Mouse (Mus musculus) embryonic fibroblast, embryonic 13.5 days (primary cell): ENCODE data around the gene Pdik1l. TPM values are rescaled to one million over a fixed set of nuclear protein-coding genes. Genes with fewer than 3 reads are reported as not detected.

Experiments
- H3K27ac ChIP-seq: 2 replicates; pipeline ENCODE4 v1.5.1; 2012; ENCODE audit warnings: low read length, control low read depth, inconsistent platforms; ENCODE audit not compliant: insufficient read depth
- H3K4me1 ChIP-seq: 2 replicates; pipeline ENCODE4 v1.6.1; 2011; ENCODE audit warnings: low read length; ENCODE audit not compliant: control insufficient read depth, insufficient read depth
- H3K4me3 ChIP-seq: 2 replicates; pipeline ENCODE4 v1.5.1; 2011; ENCODE audit warnings: mild to moderate bottlenecking, control low read depth, low read length; ENCODE audit not compliant: insufficient read depth
- CTCF ChIP-seq: IDR thresholded peaks from 2 replicates; pipeline ENCODE4 v1.5.1; 2011; ENCODE audit warnings: mild to moderate bottlenecking, control low read depth, low read length, moderate library complexity, borderline replicate concordance; ENCODE audit not compliant: insufficient read depth
- POLR2A ChIP-seq: IDR thresholded peaks from 2 replicates; pipeline ENCODE4 v1.6.1; 2011; ENCODE audit warnings: low read depth, mild to moderate bottlenecking, control low read depth, low read length, moderate library complexity
- polyA plus RNA-seq: library from polyadenylated mRNA; stranded (reverse); fragments of >200 nt; gene quantifications from 2 replicates; pipeline ENCODE4 v1.2.4, GENCODE M21; 2011; ENCODE audit warnings: low read depth; ENCODE audit not compliant: missing spikeins, insufficient read length

The Pdik1l gene
- 8.5 and 10.3 TPM in 2 replicates for polyA plus RNA-seq

DNA sequence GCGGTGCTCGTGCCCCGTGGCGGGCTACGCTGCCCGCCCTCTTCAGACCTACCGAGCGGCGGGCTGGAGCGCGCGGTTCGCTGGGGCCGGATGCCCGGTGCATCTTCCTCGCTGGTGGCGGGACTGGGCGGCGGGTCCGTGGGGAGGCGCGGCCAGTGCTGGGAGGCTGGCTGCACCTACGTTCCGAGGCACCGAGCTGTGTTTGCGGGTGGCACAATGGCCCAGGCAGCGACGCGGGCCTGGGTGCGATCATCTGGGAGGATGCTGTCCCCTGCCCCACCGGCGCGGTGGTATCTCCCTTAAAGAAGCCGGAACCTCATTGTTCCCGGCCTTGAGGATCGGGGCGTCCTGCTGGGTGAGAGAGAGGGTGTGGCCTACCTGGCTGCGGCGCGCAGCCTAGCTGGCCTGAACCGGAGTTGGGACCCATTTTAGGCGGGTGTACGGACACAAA, at the start of gene Pdik1l:
TSS of gene Pdik1l (minus strand) at position 321 of the 451 bp plus-strand sequence.
- H3K4me3 ChIP-seq = peak within 1 kb of the TSS; percentile 79
- no peak for TF ChIP-seq CTCF
- TF ChIP-seq POLR2A = peak; percentile 60
- peaks cover 2% of the 10 kb centered on the region; the same call in 1 of the 2 replicates for H3K4me1 ChIP-seq
- H3K27ac ChIP-seq = peak within 1 kb of the TSS; percentile 64

DNA sequence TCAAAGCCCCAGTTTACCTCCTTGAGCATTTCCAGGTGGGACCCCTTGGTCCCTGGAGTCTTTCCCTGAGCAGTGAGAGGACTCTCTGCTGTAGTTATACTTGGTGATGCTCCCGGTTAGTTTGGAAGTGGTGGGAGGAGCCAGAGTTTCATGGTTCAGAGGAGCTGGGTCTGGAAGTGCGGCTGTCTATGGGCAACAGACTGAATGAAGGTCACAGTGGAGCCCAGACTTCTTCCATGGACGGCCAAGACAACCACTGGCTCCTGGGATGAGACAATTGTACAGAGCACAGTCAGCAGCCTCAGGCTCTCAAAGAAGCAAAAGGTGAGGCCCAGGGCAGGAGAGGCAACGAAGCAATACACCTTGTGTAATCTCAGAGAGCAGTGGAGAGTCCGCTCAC, 42.6 kb upstream of the Pdik1l start:
- no peaks in the 10 kb centered on the region for H3K4me1 ChIP-seq

DNA sequence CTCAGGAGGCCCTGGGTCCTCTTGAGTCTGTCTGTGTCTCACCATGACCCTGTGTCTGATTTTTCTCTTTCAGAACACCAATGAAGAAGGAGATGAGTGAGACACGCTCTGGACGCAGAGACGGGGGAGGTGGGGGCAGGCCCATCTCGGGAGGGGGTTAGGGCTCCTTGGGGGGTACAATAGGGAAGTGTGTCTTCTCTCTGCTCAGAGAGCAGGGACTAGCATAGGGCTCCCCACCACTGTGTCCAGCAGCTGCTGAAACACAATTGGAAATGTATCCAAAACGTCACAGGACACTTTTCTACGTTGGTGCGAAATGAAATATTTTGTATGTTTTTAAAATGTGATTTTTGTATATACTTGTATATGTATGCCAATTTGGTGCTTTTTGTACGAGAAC, 41.1 kb upstream of the Pdik1l start:
- TF ChIP-seq POLR2A (no peak), CTCF (no peak)
- no peak overlapping the region for H3K4me3 ChIP-seq
- H3K4me1 ChIP-seq = no peaks in the 10 kb centered on the region
- no peak overlapping the region for H3K27ac ChIP-seq

More for the DNA sequence above, 42.6 kb upstream of the Pdik1l start:
- no peak overlapping the region for H3K4me3 ChIP-seq
- no peak overlapping the region for H3K27ac ChIP-seq
- TF ChIP-seq POLR2A (no peak), CTCF (no peak)

DNA sequence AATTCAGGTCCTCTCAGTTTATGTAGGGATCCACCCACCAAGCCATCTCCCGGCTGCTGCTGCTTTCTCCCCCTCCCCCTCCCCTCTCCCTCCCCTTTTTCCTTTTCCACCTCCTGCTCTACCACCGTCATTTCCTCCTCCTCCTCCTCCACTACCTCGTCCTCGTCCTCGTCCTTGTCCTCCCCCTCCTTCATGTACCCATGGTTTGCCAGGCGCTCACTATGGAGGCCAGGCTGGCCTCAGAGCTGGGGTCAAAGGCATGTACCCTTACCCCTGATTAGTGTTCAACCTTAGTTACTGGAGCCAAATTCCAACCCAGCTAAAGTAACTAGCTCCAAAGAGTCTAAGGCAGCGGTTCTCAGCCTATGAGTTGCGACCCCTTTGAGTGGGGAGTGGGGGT, 40.5 kb upstream of the Pdik1l start:
- TF ChIP-seq CTCF = no peak
- TF ChIP-seq POLR2A = no peak
- no peak overlapping the region for H3K4me3 ChIP-seq
- no peak overlapping the region for H3K27ac ChIP-seq
- no peaks in the 10 kb centered on the region for H3K4me1 ChIP-seq

DNA sequence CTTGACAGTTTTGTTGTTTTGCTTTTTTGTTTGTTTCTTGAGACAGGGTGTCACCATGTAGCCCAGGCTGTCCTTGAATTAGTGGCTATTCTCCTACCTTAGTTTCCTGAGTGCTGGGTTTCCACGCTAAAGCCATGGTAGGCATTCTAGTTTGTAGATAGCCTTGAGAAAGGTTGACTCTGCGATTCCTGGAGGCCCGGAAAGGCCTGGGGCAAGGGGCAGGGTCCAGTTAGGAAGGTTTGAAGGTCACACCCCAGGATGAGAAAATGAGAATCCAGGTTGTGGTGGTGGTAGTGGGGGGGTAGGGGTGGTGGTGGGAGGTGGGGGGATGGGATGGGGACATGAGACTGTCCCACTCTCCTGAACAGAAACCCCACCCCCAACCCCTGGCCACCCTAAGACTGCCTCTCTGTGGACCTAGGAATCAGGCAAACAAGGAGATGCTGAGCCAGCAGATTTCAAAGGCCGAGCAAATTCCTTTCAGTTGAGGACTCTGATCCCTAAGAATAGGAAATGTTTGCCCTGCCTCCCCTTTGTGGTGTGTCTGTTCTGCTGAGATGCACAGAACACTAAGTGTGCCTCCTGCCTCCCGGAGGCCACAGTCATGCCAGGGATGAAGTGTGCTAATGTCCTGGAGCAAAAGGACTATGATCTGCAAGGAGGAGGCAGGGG, 39.3 kb upstream of the Pdik1l start:
- Histone ChIP-seq H3K27ac (no peak overlapping the region), H3K4me3 (no peak overlapping the region), H3K4me1 (no peaks in the 10 kb centered on the region)
- TF ChIP-seq POLR2A = no peak
- no peak for TF ChIP-seq CTCF

DNA sequence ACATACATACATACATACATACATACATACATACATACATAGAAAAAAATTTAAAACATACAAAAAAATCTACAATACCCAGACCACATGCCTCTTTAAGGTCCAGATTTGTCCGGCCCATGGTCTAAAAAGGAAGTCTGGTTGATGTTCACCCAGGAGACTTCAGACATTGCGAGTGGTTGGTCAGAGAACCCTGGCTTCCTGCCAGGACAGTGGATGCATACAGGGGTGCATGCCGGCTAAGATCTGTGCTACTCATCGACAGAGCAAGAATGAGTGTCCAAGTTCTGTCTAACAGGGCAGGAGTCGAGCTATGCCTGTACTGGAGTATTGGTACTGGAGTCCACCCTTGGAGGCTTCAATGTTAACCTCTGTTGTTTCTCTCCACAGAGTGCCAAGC, 37.0 kb upstream of the Pdik1l start:
- no peak for TF ChIP-seq CTCF
- TF ChIP-seq POLR2A = no peak
- H3K27ac ChIP-seq = no peak overlapping the region
- no peak overlapping the region for H3K4me3 ChIP-seq
- H3K4me1 ChIP-seq = no peaks in the 10 kb centered on the region

DNA sequence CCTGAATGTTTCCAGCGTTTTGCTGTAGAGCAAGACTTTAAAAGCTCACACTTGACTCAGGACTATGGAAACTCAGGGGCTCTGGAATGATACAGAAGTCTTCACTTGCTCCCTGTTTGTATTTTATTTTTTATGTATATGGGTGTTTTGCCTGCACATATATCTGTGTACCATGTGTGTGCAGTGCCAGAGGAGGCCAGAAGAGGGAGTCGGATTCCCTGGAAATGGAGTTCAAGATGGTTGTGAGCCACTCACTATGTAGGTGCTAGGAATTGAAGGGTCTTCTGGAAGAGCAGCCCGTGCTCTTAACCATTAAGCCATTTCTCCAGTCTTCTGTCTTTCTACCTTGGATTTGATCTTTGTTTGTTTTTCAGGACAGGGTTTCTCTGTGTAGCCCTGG, 33.8 kb upstream of the Pdik1l start:
- TF ChIP-seq POLR2A (no peak), CTCF (no peak)
- Histone ChIP-seq H3K27ac (no peak overlapping the region), H3K4me1 (no peaks in the 10 kb centered on the region), H3K4me3 (no peak overlapping the region)

DNA sequence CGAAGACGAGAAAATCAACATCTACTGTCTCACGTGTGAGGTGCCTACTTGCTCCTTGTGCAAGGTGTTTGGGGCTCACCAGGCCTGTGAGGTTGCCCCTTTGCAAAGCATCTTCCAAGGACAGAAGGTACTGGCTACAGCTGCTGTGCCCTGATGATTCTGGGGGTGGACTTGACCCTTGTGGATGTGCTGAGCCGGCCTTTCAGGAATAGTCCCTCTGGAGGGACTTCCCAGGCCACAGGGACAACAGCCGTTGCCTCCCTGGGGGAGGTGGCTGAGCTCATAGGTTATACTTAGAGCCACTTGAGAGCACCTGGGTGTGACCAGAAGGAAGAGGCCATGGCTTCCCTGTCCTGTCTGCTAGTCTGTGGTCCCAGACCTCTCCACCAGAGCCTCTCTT, 32.0 kb upstream of the Pdik1l start:
- TF ChIP-seq CTCF (no peak), POLR2A (no peak)
- Histone ChIP-seq H3K27ac (no peak overlapping the region), H3K4me3 (no peak overlapping the region), H3K4me1 (no peaks in the 10 kb centered on the region)

DNA sequence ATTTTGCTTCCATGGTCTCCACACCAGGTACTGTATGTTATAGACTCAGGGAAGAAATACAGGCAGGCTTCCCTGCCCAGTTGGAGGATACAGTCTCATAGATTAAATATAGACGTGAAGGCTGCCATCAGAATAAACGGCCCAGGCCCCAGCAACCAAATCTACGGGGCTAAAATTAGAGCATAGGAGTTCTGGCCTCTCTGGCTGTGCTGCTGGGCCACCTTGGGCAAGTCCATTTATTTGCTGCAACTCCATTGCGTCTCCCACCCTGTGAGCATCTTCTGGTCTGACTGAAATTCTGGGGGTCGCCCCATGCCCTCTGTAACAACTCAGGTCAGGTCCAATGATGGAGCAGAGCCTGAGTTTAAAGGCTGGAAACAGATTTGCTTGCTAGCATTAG, 31.4 kb upstream of the Pdik1l start:
- Histone ChIP-seq H3K4me1 (no peaks in the 10 kb centered on the region), H3K4me3 (no peak overlapping the region), H3K27ac (no peak overlapping the region)
- TF ChIP-seq CTCF (no peak), POLR2A (no peak)

DNA sequence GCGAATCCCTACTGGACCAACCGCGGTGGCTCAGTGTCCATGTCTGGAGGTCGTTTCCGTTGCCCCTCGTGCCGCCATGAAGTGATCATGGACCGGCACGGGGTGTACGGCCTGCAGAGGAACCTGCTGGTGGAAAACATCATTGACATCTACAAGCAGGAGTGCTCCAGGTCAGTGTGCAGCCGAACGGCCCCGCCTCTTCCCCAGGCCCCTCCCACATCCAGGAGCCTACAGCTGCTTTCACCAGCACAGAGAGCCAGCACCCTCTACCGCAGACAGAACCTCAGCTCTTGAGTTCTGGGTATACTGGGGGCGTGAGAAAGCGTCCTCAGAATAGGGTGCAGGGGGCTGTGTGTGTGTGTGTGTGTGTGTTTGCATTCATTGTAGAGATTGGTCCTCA, 28.7 kb upstream of the Pdik1l start:
- Histone ChIP-seq H3K27ac (no peak overlapping the region), H3K4me3 (no peak overlapping the region), H3K4me1 (no peaks in the 10 kb centered on the region)
- TF ChIP-seq POLR2A (no peak), CTCF (no peak)

DNA sequence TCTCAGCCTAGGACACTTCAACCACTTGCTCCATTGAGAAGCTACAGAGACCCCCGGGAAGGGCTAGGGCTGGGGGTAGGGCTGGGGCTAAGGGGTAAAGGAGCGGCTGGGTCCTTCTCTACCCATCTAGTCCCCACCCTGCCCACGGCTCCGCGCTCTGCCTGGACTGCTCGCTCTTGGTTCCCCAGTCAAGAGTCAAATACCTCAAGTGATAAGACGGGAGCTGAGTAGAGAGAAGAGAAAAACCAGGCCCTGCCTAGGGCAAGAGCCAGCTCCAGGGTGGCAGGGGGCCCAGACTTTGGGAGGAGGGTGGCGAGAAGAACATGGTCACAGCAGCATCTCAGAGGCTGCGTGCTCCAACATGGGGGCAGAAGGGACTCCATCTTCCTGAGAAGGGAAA, 27.8 kb upstream of the Pdik1l start:
- no peak overlapping the region for H3K27ac ChIP-seq
- no peak overlapping the region for H3K4me3 ChIP-seq
- TF ChIP-seq CTCF (no peak), POLR2A (no peak)
- no peaks in the 10 kb centered on the region for H3K4me1 ChIP-seq
